Mouse (Mus musculus) frontal cortex, adult (tissue): ENCODE measurements around the gene Tmem256.

Experiments used
- ATAC-seq: cut with Nextera tagmentation; 2 replicates; pipeline ENCODE4 v1.9.2; 2017; ENCODE audit warnings: mild to moderate bottlenecking, moderate library complexity, mixed read lengths; ENCODE audit not compliant: low TSS enrichment

The Tmem256 gene

DNA sequence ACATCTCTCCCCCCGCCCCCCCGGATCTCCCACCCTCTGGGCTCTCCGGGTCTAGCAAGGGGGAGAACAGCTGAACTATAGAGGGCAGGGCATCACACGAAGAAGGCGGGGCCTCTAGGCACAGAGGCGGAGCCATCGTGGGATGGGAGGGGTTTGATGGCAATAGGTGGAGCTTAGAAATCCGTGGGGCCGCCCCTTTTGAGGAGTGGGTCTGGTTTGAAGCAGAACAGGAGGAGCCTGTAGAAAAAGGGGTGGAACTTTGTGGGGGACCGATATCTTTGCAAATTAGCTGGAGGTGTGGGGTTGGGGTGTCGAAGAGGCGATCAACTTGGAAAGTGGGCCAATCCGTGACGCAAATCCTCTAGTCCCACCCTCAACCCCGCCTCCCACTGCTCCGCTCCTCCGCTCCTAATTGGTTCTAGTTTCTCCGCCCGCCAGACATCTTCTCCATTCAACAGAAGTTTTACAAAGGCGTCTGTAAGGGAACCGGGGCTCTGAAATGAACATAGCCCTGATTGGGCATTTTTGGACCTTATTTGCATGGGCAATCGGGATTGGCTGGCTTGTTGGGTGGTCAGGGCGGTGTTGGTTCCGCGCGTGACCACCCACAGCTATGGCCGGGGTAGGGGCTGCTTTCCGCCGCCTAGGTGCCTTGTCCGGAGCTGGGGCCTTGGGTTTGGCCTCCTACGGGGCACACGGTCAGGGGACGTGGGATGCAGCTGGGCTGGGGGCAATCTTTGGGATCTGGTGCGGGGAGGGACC lies at the start of gene Tmem256:
Tmem256 (plus strand) TSS at position 563 of the 762 bp plus-strand sequence.
- peak; percentile 92 for ATAC-seq

DNA sequence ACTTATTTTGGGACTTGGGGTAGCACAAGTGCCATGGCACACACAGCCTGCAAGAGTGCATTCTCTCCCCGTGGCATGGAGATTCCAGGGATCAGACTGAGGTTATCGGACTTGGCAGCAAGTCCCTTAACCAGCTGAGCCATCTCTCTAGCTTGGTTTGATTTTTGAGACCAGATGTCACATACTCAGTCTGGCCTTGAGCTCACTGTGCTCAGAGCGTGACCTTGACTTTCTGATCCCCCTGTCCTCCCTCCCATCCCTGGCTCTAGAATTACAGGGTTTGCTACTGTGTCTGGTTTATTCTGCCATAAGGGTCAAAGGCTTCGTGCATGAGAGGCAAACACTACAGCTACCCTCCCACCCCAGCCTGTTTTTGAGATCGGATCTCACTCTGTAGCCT lies 48.9 kb upstream of the Tmem256 start:
- ATAC-seq, result no peak

DNA sequence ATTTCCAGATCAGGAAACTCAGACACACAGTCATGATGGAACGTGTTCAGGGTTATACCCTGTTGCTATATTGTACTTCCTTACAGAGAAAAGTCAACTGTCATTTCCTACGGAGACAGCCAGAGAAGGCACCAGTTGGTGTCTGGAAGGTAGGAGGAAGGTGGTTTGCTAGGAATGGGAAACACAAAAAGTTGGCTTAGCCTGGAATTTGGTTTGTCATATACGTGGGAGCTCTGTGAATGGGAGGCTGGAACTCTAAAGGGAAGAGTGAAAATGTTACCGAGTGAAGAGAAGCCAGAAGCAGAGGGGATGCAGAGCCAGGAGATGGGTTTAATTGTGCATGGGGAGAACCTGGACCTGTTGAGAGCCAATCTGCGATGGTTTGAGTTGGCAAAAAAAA lies 46.9 kb upstream of the Tmem256 start:
- ATAC-seq, result peak; percentile 56

DNA sequence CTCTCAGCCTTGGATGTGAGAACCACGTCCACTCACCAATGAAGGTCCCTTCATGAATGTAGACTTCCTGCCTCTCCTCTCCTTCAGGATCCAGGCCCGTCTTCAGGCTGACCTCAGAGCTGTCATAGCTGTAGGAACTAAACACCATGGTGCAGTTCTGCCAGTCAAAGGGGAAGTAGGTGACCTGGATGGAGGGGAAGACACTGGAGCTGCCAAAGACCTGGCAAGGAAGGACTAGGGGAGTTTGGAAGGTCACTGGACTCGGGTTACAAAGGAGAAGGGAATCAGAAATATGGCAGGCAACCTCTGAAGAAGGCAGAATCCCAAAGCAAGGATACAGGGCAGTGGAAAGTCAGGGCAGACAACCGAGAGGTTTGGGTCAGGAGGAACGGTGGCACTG lies 44.9 kb upstream of the Tmem256 start:
- no peak for ATAC-seq

DNA sequence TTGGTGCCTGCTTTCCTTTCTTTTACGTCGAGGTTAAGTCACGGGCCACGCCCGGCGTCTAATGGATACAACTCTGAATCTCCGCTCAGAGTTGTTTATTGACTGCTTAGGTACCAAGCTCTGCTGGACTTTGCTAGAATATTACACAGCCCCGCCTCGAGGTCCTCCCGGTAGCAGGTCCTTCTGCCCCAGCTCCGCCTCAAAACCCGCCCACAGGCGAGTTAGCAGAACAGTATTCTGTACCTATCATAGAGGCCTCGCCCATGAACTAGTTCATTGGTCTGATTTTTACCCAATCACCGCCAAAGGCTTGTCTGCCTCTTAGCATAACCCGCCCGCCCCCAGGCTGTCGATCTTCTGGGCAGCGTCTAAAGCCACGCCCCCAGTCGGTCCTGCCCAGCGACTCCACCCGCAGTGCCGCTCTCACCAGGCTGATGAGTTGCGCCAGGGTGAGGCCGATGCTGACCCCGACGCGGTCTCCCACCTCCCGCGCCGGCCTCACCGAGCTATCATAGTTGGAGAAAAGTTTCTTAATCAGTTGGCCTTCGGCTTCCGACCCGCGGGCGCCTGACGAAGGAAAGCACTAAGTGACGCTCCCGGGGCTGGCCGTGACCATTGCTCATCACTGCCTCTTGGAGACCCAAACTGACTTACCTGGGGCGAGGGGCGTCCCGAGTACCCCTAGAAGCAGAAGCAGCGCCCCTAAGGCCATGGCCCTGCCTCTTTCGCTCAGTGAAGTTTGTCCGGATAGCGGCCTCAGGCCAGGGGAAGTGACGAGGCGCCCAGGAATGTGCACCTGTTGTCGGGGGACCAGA lies 42.9 kb upstream of the Tmem256 start, which contains the start of gene Chrnb1:
Chrnb1 (minus strand) TSS at position 776 of the 815 bp plus-strand sequence.
- peak; percentile 97 for ATAC-seq

DNA sequence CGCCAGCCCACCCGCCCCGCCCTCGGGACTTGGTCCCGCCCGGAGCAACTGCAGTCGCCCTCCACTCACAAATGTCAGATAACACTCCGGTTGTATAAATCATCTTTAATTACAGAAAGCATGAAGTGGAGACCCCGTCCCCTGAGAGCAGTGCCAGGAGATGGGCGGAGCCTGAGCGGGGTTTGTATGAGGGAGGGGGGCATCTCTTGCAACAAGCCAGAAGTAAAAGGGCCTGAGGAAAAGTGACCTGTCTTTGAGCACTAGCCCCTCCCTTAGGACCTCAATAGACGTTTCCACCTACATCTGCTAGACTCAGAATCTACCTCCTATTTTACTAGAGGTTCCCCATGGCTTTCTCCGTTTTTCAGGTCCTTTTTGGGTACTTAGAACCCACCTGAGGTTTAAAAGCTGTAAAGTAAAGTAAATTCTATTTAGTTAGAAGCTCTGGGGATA lies 42.3 kb upstream of the Tmem256 start:
- no peak for ATAC-seq

DNA sequence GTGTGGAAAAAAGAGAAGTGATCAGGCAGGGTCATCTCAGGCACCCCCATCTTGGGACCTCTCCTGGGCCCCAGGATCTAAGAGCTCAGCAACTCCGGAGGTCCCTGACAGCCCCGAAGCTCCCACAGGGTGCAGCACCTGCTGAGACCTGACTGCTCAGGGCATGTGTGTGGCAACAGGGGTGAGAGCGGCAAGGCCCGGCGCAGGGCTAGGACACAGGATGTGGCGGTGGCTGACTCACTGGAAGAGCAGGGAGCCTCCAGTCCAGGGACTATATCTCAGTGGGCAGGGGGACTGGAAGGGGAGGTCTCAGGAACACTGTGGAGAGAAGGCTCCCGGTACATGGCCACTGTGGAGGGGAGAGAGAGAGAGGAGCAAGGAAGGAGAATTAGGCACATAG lies 40.4 kb upstream of the Tmem256 start:
- ATAC-seq, result no peak

DNA sequence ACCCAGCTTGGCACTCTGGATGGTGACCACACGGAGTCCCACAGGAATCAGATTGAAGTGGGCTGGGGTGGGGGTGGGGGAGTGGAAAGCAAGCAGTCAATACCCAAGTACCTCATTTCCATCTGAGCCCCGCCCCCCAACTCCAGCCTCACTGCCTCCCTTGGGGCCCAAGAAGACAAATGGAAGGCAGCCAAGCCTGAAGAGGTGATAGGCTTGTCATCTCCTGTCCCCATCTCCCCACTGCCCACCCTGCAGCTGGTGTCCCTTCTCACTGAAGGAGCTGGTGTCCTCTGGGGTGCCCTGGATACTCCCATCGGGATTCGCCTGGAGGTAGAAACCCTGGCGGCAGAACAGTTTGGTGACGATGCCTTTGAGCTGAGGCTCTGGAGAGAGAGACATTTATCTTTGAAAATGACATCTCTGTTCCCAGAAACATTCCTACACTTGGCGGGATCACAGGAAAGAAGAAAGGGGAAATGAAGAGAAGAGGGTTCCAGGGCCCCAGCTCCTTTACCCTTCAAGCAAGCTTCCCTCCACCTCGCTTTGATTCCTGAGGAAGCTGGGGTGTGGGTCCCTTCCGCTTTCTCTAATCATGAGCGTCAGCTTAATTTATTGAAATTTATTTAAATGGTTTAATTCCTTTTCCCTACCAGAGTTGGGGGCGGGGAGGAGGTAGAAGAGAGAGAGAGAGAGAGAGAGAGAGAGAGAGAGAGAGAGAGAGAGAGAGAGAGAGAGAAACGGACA lies 38.7 kb upstream of the Tmem256 start:
- no peak for ATAC-seq

DNA sequence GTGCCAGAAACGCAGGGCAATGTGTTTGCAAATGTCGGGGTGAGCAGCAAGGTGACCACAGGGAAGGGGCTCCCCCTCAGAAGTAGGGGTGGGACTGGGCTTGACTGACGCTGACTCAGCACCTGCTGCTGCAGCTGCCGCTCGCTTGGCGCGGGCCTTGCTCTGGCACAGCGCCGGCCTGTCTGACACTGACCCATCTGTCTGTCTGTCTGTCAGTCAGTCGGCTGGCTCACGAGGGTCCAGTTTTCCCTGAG lies 38.2 kb upstream of the Tmem256 start:
- ATAC-seq, result no peak

DNA sequence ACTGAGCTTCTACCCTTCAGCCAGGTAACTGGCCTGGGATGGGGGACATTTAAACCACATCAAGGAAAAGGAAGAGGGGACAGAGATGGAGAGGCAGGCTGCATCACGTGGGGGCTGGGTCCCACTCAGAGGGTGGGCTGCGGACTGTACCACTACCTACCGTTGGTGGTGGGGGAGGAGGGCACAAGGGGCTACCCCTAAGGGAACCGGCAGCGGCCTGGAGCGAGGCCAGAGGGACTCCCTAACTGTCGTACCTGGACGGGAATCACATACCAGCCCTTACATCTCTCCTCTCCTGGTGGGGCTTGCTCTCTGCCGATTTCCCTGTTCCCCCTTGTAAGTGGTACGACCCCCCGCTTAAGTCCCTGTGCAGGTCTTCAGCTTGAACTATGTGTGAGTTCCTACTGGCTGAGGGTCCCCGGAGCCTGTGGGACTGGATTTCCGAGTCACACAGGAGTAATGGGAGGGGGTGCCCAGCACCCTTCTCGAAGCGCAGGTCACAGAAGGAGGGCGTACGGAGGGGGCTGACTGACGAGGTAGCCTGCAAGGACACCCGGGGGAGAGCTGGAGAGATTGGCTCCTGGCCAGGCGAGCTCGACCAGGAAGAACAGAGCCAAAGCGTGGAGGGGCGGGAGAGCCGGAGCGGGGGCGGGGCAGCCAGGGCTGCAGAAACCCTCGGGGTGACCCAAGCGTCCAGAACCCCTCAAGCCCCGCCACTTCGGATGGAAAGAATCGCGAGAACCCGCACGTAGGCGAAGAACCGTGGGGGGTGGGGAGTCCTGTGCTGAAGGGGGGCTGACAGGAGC lies 37.7 kb upstream of the Tmem256 start:
- ATAC-seq, result no peak

DNA sequence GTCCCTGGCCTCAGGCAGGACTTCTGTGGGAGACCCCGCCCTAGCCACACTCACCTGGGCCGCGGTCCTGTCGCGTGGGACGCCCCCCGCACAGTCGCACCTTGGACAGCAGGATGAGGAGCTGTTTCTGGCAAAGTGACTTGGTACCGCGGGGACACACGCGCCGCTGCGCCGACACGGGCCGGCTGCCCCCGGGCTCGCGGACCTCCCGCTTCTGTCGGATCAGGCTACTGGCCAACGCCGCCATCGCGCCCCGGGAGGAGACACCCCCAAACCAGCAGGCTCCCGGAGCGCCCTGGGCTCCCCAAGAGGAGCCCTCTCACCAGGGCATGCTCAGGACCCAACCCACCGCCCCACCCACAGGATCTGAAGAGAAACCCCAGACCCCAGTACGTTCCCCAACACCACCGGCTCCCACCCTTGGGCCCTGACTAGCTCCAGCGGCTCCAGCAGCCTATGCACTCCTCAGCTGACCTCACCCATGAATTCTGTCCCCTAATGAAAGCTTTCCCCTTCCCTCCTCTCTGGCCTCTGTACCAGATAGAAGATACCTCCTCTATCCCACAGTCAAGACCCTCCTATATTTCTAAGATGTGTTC lies 36.8 kb upstream of the Tmem256 start, which contains the start of gene Fgf11:
Fgf11 (minus strand) TSS at position 479 of the 599 bp plus-strand sequence.
- ATAC-seq, result no peak

DNA sequence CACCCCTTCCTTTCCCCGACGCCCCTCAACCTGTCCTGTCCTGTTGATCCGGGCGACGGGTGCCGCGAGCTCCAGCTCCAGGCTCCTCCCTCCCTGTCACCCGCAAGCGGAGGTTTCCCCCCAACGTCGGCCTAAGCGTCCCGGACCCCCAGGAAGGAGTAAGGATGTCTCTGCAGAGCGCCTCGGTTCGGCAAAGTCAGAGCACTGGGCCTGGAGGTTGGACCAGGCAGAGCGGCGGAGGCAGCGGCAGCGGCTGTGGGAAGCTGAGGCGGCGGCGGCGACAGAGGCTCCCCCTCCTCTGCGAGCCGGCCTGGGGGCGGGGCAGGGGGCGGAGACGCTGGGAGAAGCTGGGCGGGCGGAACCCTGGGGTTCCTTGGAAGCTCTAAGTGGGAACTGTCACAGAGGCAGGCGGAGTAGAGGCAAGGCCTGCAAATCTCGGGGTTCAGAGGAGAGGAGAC lies 35.6 kb upstream of the Tmem256 start:
- peak; percentile 31; the same call in 1 of the 2 replicates for ATAC-seq

DNA sequence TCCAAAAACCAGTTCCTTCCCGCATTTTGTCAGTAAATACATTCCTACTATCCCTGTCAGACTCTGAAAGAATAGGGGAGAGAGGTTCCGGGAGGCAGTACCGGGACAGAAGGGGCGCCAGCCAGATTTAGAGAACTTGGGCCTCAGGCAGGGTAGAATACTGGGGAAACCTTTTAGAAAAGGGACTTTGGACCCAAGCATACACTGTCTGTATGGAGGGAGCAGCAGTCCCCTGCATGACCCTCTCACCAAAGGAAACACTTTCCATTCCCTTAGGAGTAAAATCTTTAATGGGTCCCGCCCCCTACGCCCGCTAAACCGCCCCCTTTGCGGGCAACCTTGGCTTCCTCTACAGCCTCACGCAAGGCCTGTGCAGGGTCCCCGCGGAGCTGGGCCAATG lies 35.0 kb upstream of the Tmem256 start:
- no peak for ATAC-seq

DNA sequence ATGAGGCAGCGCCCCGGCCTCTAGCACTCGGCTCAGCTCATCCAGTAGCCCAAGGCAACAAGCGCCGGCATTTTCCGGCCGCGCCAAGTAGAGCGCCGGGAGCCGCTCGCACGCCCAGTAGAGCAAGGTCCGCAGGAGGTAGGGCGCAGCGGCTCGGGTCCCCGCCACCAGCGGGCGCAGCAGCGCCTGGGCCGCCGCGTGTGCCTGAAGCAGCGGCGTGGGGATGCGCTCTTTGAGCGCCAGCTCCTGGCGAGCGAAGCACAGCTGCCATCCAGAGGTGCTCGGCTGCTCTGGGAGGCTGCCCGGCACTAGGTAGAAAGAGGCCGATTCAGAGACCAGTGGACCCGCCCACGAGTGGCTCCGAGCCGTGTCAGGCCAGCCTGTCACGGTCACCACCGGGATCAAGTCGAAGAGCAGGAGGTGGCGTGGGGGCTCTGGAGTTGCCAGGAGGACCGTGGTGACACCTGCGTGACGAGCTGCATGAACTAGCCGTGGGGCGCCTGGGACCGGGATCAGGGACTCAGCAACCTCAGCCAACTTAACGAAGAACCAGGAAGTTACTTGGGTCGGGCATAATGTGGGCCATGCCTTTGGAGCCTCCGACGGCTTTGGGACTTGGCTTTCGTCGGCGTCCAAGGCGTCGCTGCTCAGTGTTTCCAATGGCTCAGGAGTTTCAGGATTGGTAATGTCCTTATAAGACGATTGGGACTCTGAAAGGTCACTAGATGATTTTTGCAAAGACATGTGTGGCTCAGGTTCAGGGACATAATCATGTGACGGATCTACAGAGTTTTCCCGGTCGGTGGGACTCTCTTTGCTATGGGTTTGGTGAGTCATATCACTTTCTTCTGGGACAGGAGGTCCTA lies 34.3 kb upstream of the Tmem256 start:
- ATAC-seq, result peak; percentile 75; the same call in 1 of the 2 replicates

DNA sequence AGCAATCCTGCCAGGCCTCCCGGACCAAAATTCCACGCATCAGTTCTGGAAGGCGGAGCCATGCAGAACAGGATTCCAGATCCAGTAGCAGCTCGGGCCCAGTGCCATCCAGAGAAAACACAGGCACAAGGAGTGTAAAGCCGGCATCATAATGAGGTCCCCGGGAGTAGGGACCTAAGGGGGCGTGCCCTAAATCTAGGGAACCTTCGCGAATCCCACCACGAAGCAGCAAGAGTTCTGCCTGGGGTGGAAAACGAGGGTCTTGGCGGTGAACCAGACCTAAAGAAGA lies 33.7 kb upstream of the Tmem256 start:
- ATAC-seq, result no peak

DNA sequence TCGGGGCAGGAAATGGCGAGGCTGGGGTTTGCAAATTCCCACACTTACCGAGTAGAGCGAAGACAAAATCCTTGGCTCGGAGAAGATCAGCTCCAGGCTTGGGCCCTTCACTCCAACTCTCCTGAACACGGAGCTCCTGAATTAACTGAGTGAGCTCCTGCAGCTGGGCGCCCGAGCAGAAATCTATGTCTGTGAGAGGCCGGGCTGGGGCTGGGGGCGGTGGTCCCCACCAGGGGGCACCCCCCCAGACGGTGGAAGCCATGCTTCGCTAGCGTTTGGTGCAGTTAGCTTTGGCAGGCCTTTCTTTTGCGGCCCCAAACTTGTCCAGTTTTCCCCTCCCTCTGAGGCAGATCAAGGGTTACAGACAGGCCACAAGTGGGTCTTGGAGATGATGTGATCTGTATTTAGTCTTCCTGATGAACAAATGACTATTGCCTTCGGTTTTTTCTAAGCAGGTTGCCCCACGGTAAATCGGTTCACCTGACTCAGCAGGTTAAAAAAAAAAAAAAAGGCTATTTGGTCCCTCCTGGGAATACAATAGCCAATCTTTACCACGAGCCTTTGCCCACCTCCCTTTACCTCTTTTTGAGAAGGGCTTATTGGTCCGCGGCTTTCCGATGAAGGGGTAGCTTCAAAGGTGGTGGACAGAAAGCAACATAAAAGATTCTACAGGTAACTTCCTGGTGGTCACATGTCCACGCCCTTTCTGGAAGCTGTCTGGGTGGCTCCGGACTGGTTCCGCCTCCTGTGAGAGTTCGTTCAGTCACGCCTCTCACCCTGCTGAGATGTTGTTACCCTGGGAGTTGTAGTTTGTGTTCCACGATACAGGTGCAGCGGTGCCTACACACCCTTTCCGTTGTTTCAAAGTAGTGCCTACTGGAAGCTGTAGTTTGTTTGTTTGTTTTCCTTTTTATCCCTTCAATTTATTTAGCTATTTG lies 33.1 kb upstream of the Tmem256 start, which contains the start of gene Tmem102:
Tmem102 (minus strand) TSS at position 653 of the 938 bp plus-strand sequence.
- no peak for ATAC-seq

DNA sequence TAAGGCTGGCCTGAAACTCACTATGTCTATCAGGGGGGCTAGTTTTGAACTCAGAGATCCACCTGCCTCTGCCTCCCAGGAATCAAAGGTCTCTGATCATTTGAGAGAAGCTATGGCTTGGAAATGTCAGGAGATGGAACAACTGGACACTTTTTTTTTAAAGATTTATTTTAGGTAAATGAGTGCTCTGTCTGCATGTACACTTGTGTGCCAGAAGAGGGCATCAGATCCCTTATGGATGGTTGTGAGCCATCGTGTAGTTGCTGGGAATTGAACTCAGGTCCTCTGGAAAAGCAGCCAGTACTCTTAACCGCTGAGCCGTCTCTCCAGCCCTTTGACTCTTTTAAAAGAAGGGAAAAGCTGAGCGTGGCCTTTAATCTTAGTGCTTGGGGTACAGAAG lies 31.9 kb upstream of the Tmem256 start:
- no peak for ATAC-seq

DNA sequence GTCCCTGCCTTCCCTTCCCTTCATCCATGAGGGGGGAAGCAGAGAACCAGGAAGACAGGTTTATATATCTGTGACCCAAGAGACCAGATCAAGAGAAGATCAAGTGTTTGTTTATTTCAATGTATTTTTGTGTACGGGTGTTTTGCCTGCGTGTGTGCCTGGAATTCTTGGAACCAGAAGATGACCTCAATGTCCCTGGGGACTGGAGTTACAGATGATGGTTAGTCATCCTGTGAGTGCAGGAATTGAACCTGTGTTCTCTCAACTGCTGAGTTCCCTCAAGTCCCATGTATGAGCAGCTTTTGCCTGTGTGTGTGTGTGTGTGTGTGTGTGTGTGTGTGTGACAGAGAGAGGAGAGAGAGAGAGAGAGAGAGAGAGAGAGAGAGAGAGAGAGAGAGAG lies 30.7 kb upstream of the Tmem256 start:
- no peak for ATAC-seq

DNA sequence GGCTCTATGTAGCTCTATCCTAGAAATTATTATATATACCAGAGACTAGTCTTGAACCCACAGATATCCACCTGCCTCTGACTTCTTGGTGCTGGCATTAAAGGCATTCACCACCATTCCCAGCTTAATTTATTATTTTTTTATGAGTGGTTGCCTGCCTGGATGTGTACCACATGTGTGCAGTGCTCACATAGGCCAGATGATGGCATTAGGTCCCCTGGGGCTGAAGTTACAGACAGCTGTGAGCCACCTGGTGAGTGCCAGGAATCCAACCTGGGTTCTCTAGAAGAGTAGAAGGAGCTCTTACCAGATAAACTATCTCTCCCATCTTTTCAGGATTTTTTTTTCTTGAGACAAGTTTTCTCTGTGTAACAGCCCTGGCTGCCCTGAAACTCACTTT lies 28.0 kb upstream of the Tmem256 start:
- no peak for ATAC-seq
